Mouse (Mus musculus): ENCODE data around the gene Stard8.
"Not testable (repeated sequence)": the region's sequence is repeated elsewhere in the genome, so short reads cannot be mapped to it uniquely, and the experiment has no call there.

Gene Stard8

GRCm38 (mm10) chrX:99003046-99003445 is at the start of gene Stard8:
TSS of gene Stard8 (plus strand) at chrX:99003248.
- ChIA-PET CTCF (interaction anchor here in 2 of 4 experiments (0.6 to 1.6 kb wide), 2 partner anchors 45 to 329 kb away, joined by 3 to 5 read pairs; no protein-coding TSS in a partner anchor), POLR2A (interaction anchor here in 2 of 4 experiments (1.1 to 1.9 kb wide), 4 partner anchors 9 to 44 kb away, joined by 4 to 8 read pairs (median 5); no protein-coding TSS in a partner anchor)

- POLR2A ChIA-PET: interaction anchor here in 3 of 4 experiments (0.7 to 1.0 kb wide), 3 partner anchors 12 to 57 kb away, joined by 3 to 6 read pairs (median 4); no protein-coding TSS in a partner anchor
- CTCF ChIA-PET: interaction anchor here in 3 of 4 experiments (0.6 to 1.5 kb wide), 10 partner anchors 10 to 637 kb away, joined by 3 to 11 read pairs (median 5); partner anchors contain the start of gene Yipf6 (in 1 of the 3)
Observed at GRCm38 (mm10) chrX:98953941-98954340, 49.1 kb upstream of the Stard8 start.

- ChIA-PET POLR2A (no interaction called here), CTCF (no interaction called here)
Observed at GRCm38 (mm10) chrX:98958287-98958686, 44.8 kb upstream of the Stard8 start.

- CTCF ChIA-PET: no interaction called here
- POLR2A ChIA-PET: no interaction called here
Observed at GRCm38 (mm10) chrX:98959050-98959449, 44.0 kb upstream of the Stard8 start.

- POLR2A ChIA-PET: no interaction called here
- CTCF ChIA-PET: no interaction called here
Observed at GRCm38 (mm10) chrX:98963742-98964141, 39.3 kb upstream of the Stard8 start.

GRCm38 (mm10) chrX:98964513-98964912 is 38.5 kb upstream of the Stard8 start:
- POLR2A ChIA-PET: no interaction called here
- CTCF ChIA-PET: no interaction called here

GRCm38 (mm10) chrX:98986611-98987010 is 16.4 kb upstream of the Stard8 start:
- CTCF ChIA-PET: interaction anchor here in 1 of 4 experiments (0.6 kb wide), 1 partner anchor 31 kb away, joined by 4 read pairs; no protein-coding TSS in a partner anchor
- POLR2A ChIA-PET: not testable (repeated sequence)

GRCm38 (mm10) chrX:98989574-98989973 is 13.5 kb upstream of the Stard8 start:
- CTCF ChIA-PET: interaction anchor here (0.8 to 3.7 kb wide), 5 partner anchors 53 to 431 kb away, joined by 3 to 20 read pairs (median 4); partner anchors contain the start of gene Yipf6 (in 1 of the 4)
- POLR2A ChIA-PET: interaction anchor here in 3 of 4 experiments (1.1 to 1.6 kb wide), 4 partner anchors 53 to 69 kb away, joined by 4 to 6 read pairs (median 4); no protein-coding TSS in a partner anchor

- ChIA-PET CTCF (interaction anchor here in 2 of 4 experiments (0.7 to 1.6 kb wide), 2 partner anchors 46 to 120 kb away, joined by 3 to 5 read pairs; no protein-coding TSS in a partner anchor), POLR2A (interaction anchor here in 3 of 4 experiments (0.5 to 1.9 kb wide), 5 partner anchors 10 to 73 kb away, joined by 3 to 8 read pairs (median 4); no protein-coding TSS in a partner anchor)
Observed at GRCm38 (mm10) chrX:99002065-99002464, 983 bp upstream of the Stard8 start.

GRCm38 (mm10) chrX:99010581-99010980 is 7.5 kb downstream of the Stard8 start:
- CTCF ChIA-PET: interaction anchor here in 1 of 4 experiments (0.5 kb wide), 1 partner anchor 57 kb away, joined by 7 read pairs; no protein-coding TSS in a partner anchor
- POLR2A ChIA-PET: interaction anchor here in 2 of 4 experiments (1.5 to 1.7 kb wide), 2 partner anchors 32 to 37 kb away, joined by 3 to 4 read pairs; no protein-coding TSS in a partner anchor

GRCm38 (mm10) chrX:99011281-99011680 is 8.2 kb downstream of the Stard8 start:
- ChIA-PET CTCF (no interaction called here), POLR2A (interaction anchor here in 2 of 4 experiments (0.6 to 1.5 kb wide), 4 partner anchors 9 to 36 kb away, joined by 3 to 5 read pairs (median 4); partner anchors contain the start of gene Stard8 (in 1 of the 2))

GRCm38 (mm10) chrX:99012486-99012885 is 9.4 kb downstream of the Stard8 start:
- ChIA-PET CTCF (no interaction called here), POLR2A (interaction anchor here in 2 of 4 experiments (1.3 to 1.5 kb wide), 2 partner anchors 10 to 11 kb away, joined by 3 to 5 read pairs; partner anchors contain the start of gene Stard8 (in 1 of the 2))

- POLR2A ChIA-PET: interaction anchor here in 1 of 4 experiments (1.0 kb wide), 1 partner anchor 33 kb away, joined by 3 read pairs; no protein-coding TSS in a partner anchor
- CTCF ChIA-PET: no interaction called here
Observed at GRCm38 (mm10) chrX:99015705-99016104, 12.7 kb downstream of the Stard8 start.

GRCm38 (mm10) chrX:99016987-99017386 is 13.9 kb downstream of the Stard8 start:
- ChIA-PET POLR2A (interaction anchor here in 3 of 4 experiments (0.6 to 2.3 kb wide), 13 partner anchors 13 to 41 kb away, joined by 3 to 22 read pairs (median 7); partner anchors contain the start of gene Stard8 (in 1 of the 3)), CTCF (interaction anchor here in 1 of 4 experiments (0.6 kb wide), 1 partner anchor 19 kb away, joined by 3 read pairs; no protein-coding TSS in a partner anchor)

GRCm38 (mm10) chrX:99017874-99018273 is 14.8 kb downstream of the Stard8 start:
- ChIA-PET POLR2A (interaction anchor here (0.5 to 2.3 kb wide), 18 partner anchors 14 to 1878 kb away, joined by 3 to 22 read pairs (median 6); partner anchors contain the start of gene Stard8 (in 1 of the 4)), CTCF (interaction anchor here in 1 of 4 experiments (0.6 kb wide), 2 partner anchors 707 to 1123 kb away, joined by 4 to 6 read pairs; no protein-coding TSS in a partner anchor)

- CTCF ChIA-PET: no interaction called here
- POLR2A ChIA-PET: no interaction called here
Observed at GRCm38 (mm10) chrX:99019303-99019702, 16.3 kb downstream of the Stard8 start.

- POLR2A ChIA-PET: no interaction called here
- CTCF ChIA-PET: no interaction called here
Observed at GRCm38 (mm10) chrX:99020215-99020614, 17.2 kb downstream of the Stard8 start.

- ChIA-PET POLR2A (no interaction called here), CTCF (no interaction called here)
Observed at GRCm38 (mm10) chrX:99021593-99021992, 18.5 kb downstream of the Stard8 start.

GRCm38 (mm10) chrX:99023951-99024350 is 20.9 kb downstream of the Stard8 start:
- POLR2A ChIA-PET: no interaction called here
- CTCF ChIA-PET: interaction anchor here in 1 of 4 experiments (0.7 kb wide), 1 partner anchor 492 kb away, joined by 4 read pairs; no protein-coding TSS in a partner anchor

GRCm38 (mm10) chrX:99035407-99035806 is 32.4 kb downstream of the Stard8 start:
- ChIA-PET CTCF (no interaction called here), POLR2A (no interaction called here)
